Mouse (Mus musculus): ENCODE data around the gene Cdh18.
A peak's percentile ranks its signal among the peaks of the same experiment; 100 is the strongest.

Cdh18 gene

GRCm38 (mm10) chr15:23470527-23471475, 922.0 kb downstream of the Cdh18 start:
- peak in 1 of 2 experiments; percentile 53 for DNase-seq

- peak; percentile 43 to 52 for DNase-seq
Measured at GRCm38 (mm10) chr15:23486306-23486705, 937.5 kb downstream of the Cdh18 start.

- DNase-seq = no peak
Measured at GRCm38 (mm10) chr15:23506480-23506879, 957.7 kb downstream of the Cdh18 start.

GRCm38 (mm10) chr15:23509694-23510093, 960.9 kb downstream of the Cdh18 start:
- DNase-seq = no peak

GRCm38 (mm10) chr15:23515786-23516185, 967.0 kb downstream of the Cdh18 start:
- peak; percentile 16 to 25 for DNase-seq

- DNase-seq = peak; percentile 15 to 52
Measured at GRCm38 (mm10) chr15:23518079-23518478, 969.3 kb downstream of the Cdh18 start.
